Mouse (Mus musculus) MEL (cell line): ENCODE measurements around the gene Lcmt1. TPM values are rescaled to one million over a fixed set of nuclear protein-coding genes. Genes with fewer than 3 reads are reported as not detected.

Source experiments
- DNase-seq: peaks from one replicate; pipeline ENCODE4 v3.0.0; 2011; ENCODE audit warnings: low read depth, low spot score
- H3K27ac ChIP-seq: 2 replicates; pipeline ENCODE4 v1.5.1; 2012; ENCODE audit warnings: low read depth, mild to moderate bottlenecking, control low read depth, low read length, moderate library complexity; ENCODE audit not compliant: control insufficient read depth
- H3K27me3 ChIP-seq, 2 experiments: fragments of 150-350 bp in 1 of 2; sonication (generic) in 1 of 2; 2 replicates each; pipeline ENCODE4 v1.6.1; 2012; ENCODE audit warnings: low read length in 2 of 2, mild to moderate bottlenecking in 2 of 2, improper control_type of control experiment in 1 of 2, moderate library complexity in 1 of 2; ENCODE audit not compliant: insufficient read depth in 2 of 2, control insufficient read depth in 1 of 2
- H3K36me3 ChIP-seq, 2 experiments: 2 replicates each; pipeline ENCODE4 v1.6.1; 2012 to 2014; ENCODE audit warnings: low read length in 2 of 2, improper control_type of control experiment in 1 of 2, inconsistent platforms in 1 of 2, mild to moderate bottlenecking in 1 of 2; ENCODE audit not compliant: insufficient read depth in 2 of 2, control insufficient read depth in 1 of 2
- H3K4me1 ChIP-seq, 2 experiments: fragments of 150-350 bp in 1 of 2; sonication (generic) in 1 of 2; 2 replicates each; pipeline ENCODE4 v1.6.1; 2012; ENCODE audit warnings: low read length in 2 of 2, improper control_type of control experiment in 1 of 2, mild to moderate bottlenecking in 1 of 2; ENCODE audit not compliant: insufficient read depth in 2 of 2, control insufficient read depth in 1 of 2
- H3K4me3 ChIP-seq, 2 experiments: fragments of 150-350 bp in 1 of 2; sonication (generic) in 1 of 2; 2 replicates each; pipeline ENCODE4 v1.5.1; 2012; ENCODE audit warnings: low read depth in 2 of 2, low read length in 2 of 2, mild to moderate bottlenecking in 2 of 2, moderate library complexity in 2 of 2, control low read depth in 1 of 2, improper control_type of control experiment in 1 of 2; ENCODE audit not compliant: control insufficient read depth in 1 of 2, insufficient read depth in 1 of 2
- H3K79me2 ChIP-seq: 2 replicates; pipeline ENCODE4 v1.6.1; 2012; ENCODE audit warnings: mild to moderate bottlenecking, low read length, moderate library complexity; ENCODE audit not compliant: control insufficient read depth, poor library complexity, insufficient read depth
- H3K9ac ChIP-seq: 2 replicates; pipeline ENCODE4 v1.6.1; 2012; ENCODE audit warnings: low read depth, mild to moderate bottlenecking, control low read depth, low read length, moderate library complexity; ENCODE audit not compliant: control insufficient read depth, poor library complexity, severe bottlenecking
- H3K9me3 ChIP-seq: fragments of 150-350 bp; sonication (generic); replicated peaks from 2 replicates; pipeline ENCODE4 v1.6.1; 2012; ENCODE audit warnings: mild to moderate bottlenecking, low read length, improper control_type of control experiment, moderate library complexity; ENCODE audit not compliant: insufficient read depth
- BHLHE40 ChIP-seq: IDR thresholded peaks from 2 replicates; pipeline ENCODE4 v1.6.1; 2012; ENCODE audit warnings: low read depth, mild to moderate bottlenecking, inconsistent platforms, low read length, improper control_type of control experiment, borderline replicate concordance
- CHD1 ChIP-seq: IDR thresholded peaks from 2 replicates; pipeline ENCODE4 v1.6.1; 2012; ENCODE audit warnings: low read depth, mild to moderate bottlenecking, inconsistent platforms, low read length, improper control_type of control experiment
- CHD2 ChIP-seq: IDR thresholded peaks from 2 replicates; pipeline ENCODE4 v1.6.1; 2011; ENCODE audit warnings: low read length, improper control_type of control experiment
- CTCF ChIP-seq, 3 experiments: IDR thresholded peaks in 2 of 3; conservative IDR thresholded peaks in 1 of 3; 2 replicates each; pipeline ENCODE4 v1.5.1; 2011 to 2012; ENCODE audit warnings: low read length in 3 of 3, low read depth in 2 of 3, mild to moderate bottlenecking in 2 of 3, improper control_type of control experiment in 1 of 3, inconsistent platforms in 1 of 3, mixed read lengths in 1 of 3, moderate library complexity in 1 of 3; ENCODE audit not compliant: control insufficient read depth in 1 of 3, insufficient read depth in 1 of 3, poor library complexity in 1 of 3, severe bottlenecking in 1 of 3
- EP300 ChIP-seq, 2 experiments: IDR thresholded peaks; 2 replicates each; pipeline ENCODE4 v1.6.1; 2011; ENCODE audit warnings: improper control_type of control experiment in 2 of 2, low read length in 2 of 2, low read depth in 1 of 2, mild to moderate bottlenecking in 1 of 2
- ETS1 ChIP-seq: IDR thresholded peaks from 2 replicates; pipeline ENCODE4 v1.6.1; 2012; ENCODE audit warnings: low read depth, mild to moderate bottlenecking, inconsistent platforms, low read length, improper control_type of control experiment, moderate library complexity
- GATA1 ChIP-seq: IDR thresholded peaks from 2 replicates; pipeline ENCODE4 v1.6.1; 2011; ENCODE audit warnings: low read depth, low read length, improper control_type of control experiment
- HCFC1 ChIP-seq: IDR thresholded peaks from 2 replicates; pipeline ENCODE4 v1.6.1; 2012; ENCODE audit warnings: low read depth, mild to moderate bottlenecking, inconsistent platforms, low read length, improper control_type of control experiment, moderate library complexity
- KAT2A ChIP-seq: conservative IDR thresholded peaks from 2 replicates; pipeline ENCODE4 v1.6.1; 2012; ENCODE audit warnings: low read depth, low read length, improper control_type of control experiment, inconsistent platforms
- MAFK ChIP-seq: IDR thresholded peaks from 2 replicates; pipeline ENCODE4 v1.6.1; 2011; ENCODE audit warnings: low read depth, mild to moderate bottlenecking, low read length, improper control_type of control experiment, borderline replicate concordance
- MEF2A ChIP-seq: IDR thresholded peaks from 2 replicates; pipeline ENCODE4 v1.6.1; 2014; ENCODE audit warnings: low read depth, mild to moderate bottlenecking, inconsistent platforms, low read length, improper control_type of control experiment; ENCODE audit not compliant: poor library complexity, insufficient replicate concordance, severe bottlenecking; ENCODE audit errors: extremely low read depth
- MXI1 ChIP-seq: IDR thresholded peaks from 2 replicates; pipeline ENCODE4 v1.6.1; 2011; ENCODE audit warnings: mild to moderate bottlenecking, low read depth, low read length, improper control_type of control experiment
- NRF1 ChIP-seq: IDR thresholded peaks from 2 replicates; pipeline ENCODE4 v1.6.1; 2014; ENCODE audit warnings: low read depth, mild to moderate bottlenecking, inconsistent platforms, low read length, improper control_type of control experiment, moderate library complexity; ENCODE audit not compliant: poor library complexity, insufficient read depth, severe bottlenecking
- POLR2AphosphoS2 ChIP-seq: IDR thresholded peaks from 2 replicates; pipeline ENCODE4 v1.6.1; 2011; ENCODE audit warnings: low read length, improper control_type of control experiment
- POLR2AphosphoS5 ChIP-seq: IDR thresholded peaks from 2 replicates; pipeline ENCODE4 v1.6.1; 2012; ENCODE audit warnings: low read depth, borderline replicate concordance, mild to moderate bottlenecking, inconsistent platforms, low read length, moderate library complexity, mixed read lengths
- RCOR1 ChIP-seq: IDR thresholded peaks from 2 replicates; pipeline ENCODE4 v1.6.1; 2012; ENCODE audit warnings: low read depth, mild to moderate bottlenecking, inconsistent platforms, low read length, improper control_type of control experiment
- SMC3 ChIP-seq: IDR thresholded peaks from 2 replicates; pipeline ENCODE4 v1.6.1; 2011; ENCODE audit warnings: low read depth, low read length, improper control_type of control experiment
- TBP ChIP-seq: IDR thresholded peaks from 2 replicates; pipeline ENCODE4 v1.8.0; 2011; ENCODE audit warnings: low read depth, low read length, improper control_type of control experiment
- TCF12 ChIP-seq: IDR thresholded peaks from 2 replicates; pipeline ENCODE4 v1.6.1; 2014; ENCODE audit warnings: low read depth, mild to moderate bottlenecking, inconsistent platforms, low read length, improper control_type of control experiment, moderate library complexity
- USF1 ChIP-seq: IDR thresholded peaks from 2 replicates; pipeline ENCODE4 v1.6.1; 2014; ENCODE audit warnings: low read depth, mild to moderate bottlenecking, inconsistent platforms, low read length, improper control_type of control experiment, moderate library complexity
- ZKSCAN1 ChIP-seq: IDR thresholded peaks from 2 replicates; pipeline ENCODE4 v1.6.1; 2012; ENCODE audit warnings: low read depth, mild to moderate bottlenecking, inconsistent platforms, low read length, improper control_type of control experiment, moderate library complexity
- polyA plus RNA-seq, 2 experiments: library from polyadenylated mRNA; stranded (reverse) in 1 of 2; unstranded in 1 of 2; fragments of >175 nt in 1 of 2; fragments of >200 nt in 1 of 2; gene quantifications; 2 replicates each; pipeline versions ENCODE4 v1.2.1 to v1.2.4; 2012; ENCODE audit warnings: low replicate concordance in 2 of 2, low read depth in 1 of 2; ENCODE audit not compliant: insufficient read length in 2 of 2, insufficient read depth in 1 of 2, missing spikeins in 1 of 2
- total RNA-seq: library from RNA; depleted of rRNA; stranded (reverse); fragments of 300-350 nt; gene quantifications from 2 replicates; pipeline ENCODE4 v1.2.3, GENCODE M21; 2012

Lcmt1 gene
- total and polyA plus RNA-seq, 3 experiments: 44.4 to 51.7 TPM; not detected in 1

- Histone ChIP-seq H3K9ac (no peak overlapping the region), H3K4me1 (no peaks in the 10 kb centered on the region), H3K27ac (no peak overlapping the region), H3K27me3 (no peaks in the 10 kb centered on the region), H3K36me3 (peaks cover 0 to 6% of the 10 kb centered on the region in 2 experiments; a peak in 2 of 4 replicates), H3K9me3 (no peaks in the 10 kb centered on the region), H3K4me3 (no peak overlapping the region)
- DNase-seq: no peak
- TF ChIP-seq KAT2A (no peak), SMC3 (no peak), GATA1 (no peak), CHD2 (no peak), TBP (no peak), HCFC1 (no peak), MAFK (no peak), BHLHE40 (no peak)
- TF ChIP-seq, all 39 proteins: peak for 0
- no peaks in the 10 kb centered on the region for H3K79me2 ChIP-seq
Measured at GRCm38 (mm10) chr7:123401121-123401520, 31.5 kb downstream of the Lcmt1 start.

GRCm38 (mm10) chr7:123404198-123404597 lies 34.6 kb downstream of the Lcmt1 start:
- Histone ChIP-seq H3K27ac (no peak overlapping the region), H3K36me3 (peaks cover 0 to 6% of the 10 kb centered on the region in 2 experiments; a peak in 2 of 4 replicates), H3K79me2 (no peaks in the 10 kb centered on the region), H3K9ac (no peak overlapping the region), H3K4me3 (no peak overlapping the region), H3K9me3 (no peaks in the 10 kb centered on the region), H3K4me1 (no peaks in the 10 kb centered on the region), H3K27me3 (no peaks in the 10 kb centered on the region)
- DNase-seq: no peak
- TF ChIP-seq POLR2AphosphoS5: no peak
- TF ChIP-seq USF1: no peak
- TF ChIP-seq MEF2A: no peak
- no peak for TF ChIP-seq CTCF (IDR thresholded peaks at IDR 0.05 in 2 of 3, conservative IDR thresholded peaks at IDR 0.05 in 1 of 3; ENCODE audit: control insufficient read depth in 1 of 3, insufficient read depth in 1 of 3, low read depth in 2 of 3, low read length in 3 of 3, poor library complexity in 1 of 3, severe bottlenecking in 1 of 3)
- no peak for TF ChIP-seq KAT2A
- no peak for TF ChIP-seq POLR2AphosphoS2
- no peak for TF ChIP-seq ETS1
- no peak for TF ChIP-seq TCF12
- TF ChIP-seq GATA1: no peak
- TF ChIP-seq HCFC1: no peak
- no peak for TF ChIP-seq EP300 (IDR thresholded peaks at IDR 0.05; ENCODE audit: low read depth in 1 of 2, low read length in 2 of 2)
- TF ChIP-seq MXI1: no peak
- TF ChIP-seq RCOR1: no peak
- no peak for TF ChIP-seq ZKSCAN1
- no peak for TF ChIP-seq NRF1
- TF ChIP-seq CHD1: no peak
- no peak for TF ChIP-seq BHLHE40
